Mouse (Mus musculus) MEL (cell line): ENCODE measurements around the gene Tmem165. TPM values are rescaled to one million over a fixed set of nuclear protein-coding genes. Genes with fewer than 3 reads are reported as not detected.
A peak's percentile ranks its signal among the peaks of the same experiment; 100 is the strongest.

Experiments used
- DNase-seq: peaks from one replicate; pipeline ENCODE4 v3.0.0; 2011; ENCODE audit warnings: low read depth, low spot score
- H3K27ac ChIP-seq: 2 replicates; pipeline ENCODE4 v1.5.1; 2012; ENCODE audit warnings: low read depth, mild to moderate bottlenecking, control low read depth, low read length, moderate library complexity; ENCODE audit not compliant: control insufficient read depth
- H3K27me3 ChIP-seq, 2 experiments: fragments of 150-350 bp in 1 of 2; sonication (generic) in 1 of 2; 2 replicates each; pipeline ENCODE4 v1.6.1; 2012; ENCODE audit warnings: low read length in 2 of 2, mild to moderate bottlenecking in 2 of 2, improper control_type of control experiment in 1 of 2, moderate library complexity in 1 of 2; ENCODE audit not compliant: insufficient read depth in 2 of 2, control insufficient read depth in 1 of 2
- H3K36me3 ChIP-seq, 2 experiments: 2 replicates each; pipeline ENCODE4 v1.6.1; 2012 to 2014; ENCODE audit warnings: low read length in 2 of 2, improper control_type of control experiment in 1 of 2, inconsistent platforms in 1 of 2, mild to moderate bottlenecking in 1 of 2; ENCODE audit not compliant: insufficient read depth in 2 of 2, control insufficient read depth in 1 of 2
- H3K4me1 ChIP-seq, 2 experiments: fragments of 150-350 bp in 1 of 2; sonication (generic) in 1 of 2; 2 replicates each; pipeline ENCODE4 v1.6.1; 2012; ENCODE audit warnings: low read length in 2 of 2, improper control_type of control experiment in 1 of 2, mild to moderate bottlenecking in 1 of 2; ENCODE audit not compliant: insufficient read depth in 2 of 2, control insufficient read depth in 1 of 2
- H3K4me3 ChIP-seq, 2 experiments: fragments of 150-350 bp in 1 of 2; sonication (generic) in 1 of 2; 2 replicates each; pipeline ENCODE4 v1.5.1; 2012; ENCODE audit warnings: low read depth in 2 of 2, low read length in 2 of 2, mild to moderate bottlenecking in 2 of 2, moderate library complexity in 2 of 2, control low read depth in 1 of 2, improper control_type of control experiment in 1 of 2; ENCODE audit not compliant: control insufficient read depth in 1 of 2, insufficient read depth in 1 of 2
- H3K79me2 ChIP-seq: 2 replicates; pipeline ENCODE4 v1.6.1; 2012; ENCODE audit warnings: mild to moderate bottlenecking, low read length, moderate library complexity; ENCODE audit not compliant: control insufficient read depth, poor library complexity, insufficient read depth
- H3K9ac ChIP-seq: 2 replicates; pipeline ENCODE4 v1.6.1; 2012; ENCODE audit warnings: low read depth, mild to moderate bottlenecking, control low read depth, low read length, moderate library complexity; ENCODE audit not compliant: control insufficient read depth, poor library complexity, severe bottlenecking
- H3K9me3 ChIP-seq: fragments of 150-350 bp; sonication (generic); replicated peaks from 2 replicates; pipeline ENCODE4 v1.6.1; 2012; ENCODE audit warnings: mild to moderate bottlenecking, low read length, improper control_type of control experiment, moderate library complexity; ENCODE audit not compliant: insufficient read depth
- BHLHE40 ChIP-seq: IDR thresholded peaks from 2 replicates; pipeline ENCODE4 v1.6.1; 2012; ENCODE audit warnings: low read depth, mild to moderate bottlenecking, inconsistent platforms, low read length, improper control_type of control experiment, borderline replicate concordance
- CHD2 ChIP-seq: IDR thresholded peaks from 2 replicates; pipeline ENCODE4 v1.6.1; 2011; ENCODE audit warnings: low read length, improper control_type of control experiment
- CTCF ChIP-seq, 3 experiments: IDR thresholded peaks in 2 of 3; conservative IDR thresholded peaks in 1 of 3; 2 replicates each; pipeline ENCODE4 v1.5.1; 2011 to 2012; ENCODE audit warnings: low read length in 3 of 3, low read depth in 2 of 3, mild to moderate bottlenecking in 2 of 3, improper control_type of control experiment in 1 of 3, inconsistent platforms in 1 of 3, mixed read lengths in 1 of 3, moderate library complexity in 1 of 3; ENCODE audit not compliant: control insufficient read depth in 1 of 3, insufficient read depth in 1 of 3, poor library complexity in 1 of 3, severe bottlenecking in 1 of 3
- EP300 ChIP-seq, 2 experiments: IDR thresholded peaks; 2 replicates each; pipeline ENCODE4 v1.6.1; 2011; ENCODE audit warnings: improper control_type of control experiment in 2 of 2, low read length in 2 of 2, low read depth in 1 of 2, mild to moderate bottlenecking in 1 of 2
- GATA1 ChIP-seq: IDR thresholded peaks from 2 replicates; pipeline ENCODE4 v1.6.1; 2011; ENCODE audit warnings: low read depth, low read length, improper control_type of control experiment
- MAFK ChIP-seq: IDR thresholded peaks from 2 replicates; pipeline ENCODE4 v1.6.1; 2011; ENCODE audit warnings: low read depth, mild to moderate bottlenecking, low read length, improper control_type of control experiment, borderline replicate concordance
- MAX ChIP-seq: IDR thresholded peaks from 2 replicates; pipeline ENCODE4 v1.6.1; 2011; ENCODE audit warnings: low read length, improper control_type of control experiment
- MEF2A ChIP-seq: IDR thresholded peaks from 2 replicates; pipeline ENCODE4 v1.6.1; 2014; ENCODE audit warnings: low read depth, mild to moderate bottlenecking, inconsistent platforms, low read length, improper control_type of control experiment; ENCODE audit not compliant: poor library complexity, insufficient replicate concordance, severe bottlenecking; ENCODE audit errors: extremely low read depth
- MYB ChIP-seq: IDR thresholded peaks from 2 replicates; pipeline ENCODE4 v1.6.1; 2011; ENCODE audit warnings: mild to moderate bottlenecking, low read depth, low read length, improper control_type of control experiment
- MYC ChIP-seq: IDR thresholded peaks from 2 replicates; pipeline ENCODE4 v1.6.1; 2011; ENCODE audit warnings: low read depth, mild to moderate bottlenecking, low read length, improper control_type of control experiment, moderate library complexity
- NRF1 ChIP-seq: IDR thresholded peaks from 2 replicates; pipeline ENCODE4 v1.6.1; 2014; ENCODE audit warnings: low read depth, mild to moderate bottlenecking, inconsistent platforms, low read length, improper control_type of control experiment, moderate library complexity; ENCODE audit not compliant: poor library complexity, insufficient read depth, severe bottlenecking
- POLR2AphosphoS2 ChIP-seq: IDR thresholded peaks from 2 replicates; pipeline ENCODE4 v1.6.1; 2011; ENCODE audit warnings: low read length, improper control_type of control experiment
- POLR2AphosphoS5 ChIP-seq: IDR thresholded peaks from 2 replicates; pipeline ENCODE4 v1.6.1; 2012; ENCODE audit warnings: low read depth, borderline replicate concordance, mild to moderate bottlenecking, inconsistent platforms, low read length, moderate library complexity, mixed read lengths
- RCOR1 ChIP-seq: IDR thresholded peaks from 2 replicates; pipeline ENCODE4 v1.6.1; 2012; ENCODE audit warnings: low read depth, mild to moderate bottlenecking, inconsistent platforms, low read length, improper control_type of control experiment
- SIN3A ChIP-seq: IDR thresholded peaks from 2 replicates; pipeline ENCODE4 v1.6.1; 2012; ENCODE audit warnings: low read length, improper control_type of control experiment, inconsistent platforms
- TCF12 ChIP-seq: IDR thresholded peaks from 2 replicates; pipeline ENCODE4 v1.6.1; 2014; ENCODE audit warnings: low read depth, mild to moderate bottlenecking, inconsistent platforms, low read length, improper control_type of control experiment, moderate library complexity
- USF1 ChIP-seq: IDR thresholded peaks from 2 replicates; pipeline ENCODE4 v1.6.1; 2014; ENCODE audit warnings: low read depth, mild to moderate bottlenecking, inconsistent platforms, low read length, improper control_type of control experiment, moderate library complexity
- ZNF384 ChIP-seq: IDR thresholded peaks from 2 replicates; pipeline ENCODE4 v1.6.1; 2012; ENCODE audit warnings: low read depth, mild to moderate bottlenecking, inconsistent platforms, low read length, improper control_type of control experiment
- polyA plus RNA-seq, 2 experiments: library from polyadenylated mRNA; stranded (reverse) in 1 of 2; unstranded in 1 of 2; fragments of >175 nt in 1 of 2; fragments of >200 nt in 1 of 2; gene quantifications; 2 replicates each; pipeline versions ENCODE4 v1.2.1 to v1.2.4; 2012; ENCODE audit warnings: low replicate concordance in 2 of 2, low read depth in 1 of 2; ENCODE audit not compliant: insufficient read length in 2 of 2, insufficient read depth in 1 of 2, missing spikeins in 1 of 2
- total RNA-seq: library from RNA; depleted of rRNA; stranded (reverse); fragments of 300-350 nt; gene quantifications from 2 replicates; pipeline ENCODE4 v1.2.3, GENCODE M21; 2012

Gene Tmem165
- total and polyA plus RNA-seq, 3 experiments: 66.5 to 154 (median 73.0) TPM

DNA sequence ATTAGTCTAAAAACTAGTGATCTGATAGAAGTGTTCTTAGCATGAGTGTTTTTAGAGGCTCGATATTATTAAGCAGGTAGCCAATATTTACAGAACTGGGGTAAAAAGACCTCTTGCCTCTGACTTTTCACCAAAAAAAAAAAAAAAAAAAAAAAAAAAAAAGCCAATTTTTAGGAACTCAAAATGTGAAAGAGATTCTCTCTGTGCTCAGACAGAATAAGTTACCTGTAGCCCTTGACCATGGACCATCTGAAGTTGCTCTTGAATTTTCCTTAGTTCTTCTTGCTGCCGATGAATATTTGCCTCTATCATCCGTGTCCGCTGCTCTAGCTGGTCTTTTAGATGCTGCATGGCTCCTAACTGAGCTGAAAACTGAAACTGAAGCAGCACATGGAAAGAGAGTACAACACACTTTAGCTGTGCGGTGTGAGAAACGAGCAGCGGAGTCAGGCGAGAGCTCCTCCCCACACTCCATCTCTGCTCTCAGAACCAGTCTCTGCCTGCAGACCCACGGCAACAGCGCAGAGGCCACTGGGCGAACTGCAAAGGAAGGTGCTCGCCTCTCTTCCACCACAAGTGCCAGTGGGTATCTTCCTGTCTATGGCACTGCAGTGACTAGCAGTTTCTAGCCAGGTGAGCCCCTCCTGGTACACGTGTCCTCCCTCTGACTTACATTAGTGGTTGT is 47.6 kb downstream of the Tmem165 start:
- DNase-seq: no peak
- H3K9me3 ChIP-seq: no peaks in the 10 kb centered on the region
- no peaks in the 10 kb centered on the region for H3K79me2 ChIP-seq
- TF ChIP-seq CHD2 (no peak), ZNF384 (peak; percentile 73)
- peaks cover 0 to 26% of the 10 kb centered on the region in 2 experiments; a peak in 2 of 4 replicates for H3K36me3 ChIP-seq
- H3K9ac ChIP-seq: no peak overlapping the region
- no peak overlapping the region for H3K27ac ChIP-seq
- 0 out of 4 replicates have a peak, but pooled peaks cover 0 to 3% of the 10 kb centered on the region in 2 experiments for H3K4me1 ChIP-seq
- H3K4me3 ChIP-seq: no peak overlapping the region
- H3K27me3 ChIP-seq: no peaks in the 10 kb centered on the region

DNA sequence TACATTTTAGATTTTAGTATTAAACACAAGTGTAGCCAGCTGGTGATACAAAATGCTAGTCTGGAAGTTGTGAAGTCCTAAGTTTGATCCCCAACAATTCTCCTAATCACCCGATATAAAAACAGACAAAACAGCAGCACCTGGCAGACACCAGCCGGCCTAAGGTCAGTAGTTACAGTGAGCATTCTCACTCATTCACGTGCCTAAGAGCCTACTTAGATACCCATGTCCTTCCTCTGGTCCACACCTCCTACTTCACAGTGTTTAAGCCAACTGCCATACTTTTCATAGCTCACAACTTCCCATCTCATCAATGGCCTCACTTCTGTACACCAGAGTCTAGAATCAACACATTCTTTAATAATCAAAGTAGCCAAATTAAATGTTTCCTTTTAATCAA is 59.6 kb downstream of the Tmem165 start:
- TF ChIP-seq NRF1: no peak
- no peak for TF ChIP-seq MAX
- no peak for TF ChIP-seq MYB
- TF ChIP-seq POLR2AphosphoS5: no peak
- TF ChIP-seq TCF12: no peak
- TF ChIP-seq USF1: no peak
- TF ChIP-seq RCOR1: no peak
- TF ChIP-seq BHLHE40: no peak
- TF ChIP-seq EP300 (IDR thresholded peaks at IDR 0.05; ENCODE audit: low read depth in 1 of 2, low read length in 2 of 2): no peak
- TF ChIP-seq SIN3A: no peak
- TF ChIP-seq POLR2AphosphoS2: no peak
- TF ChIP-seq MYC: no peak
- TF ChIP-seq MEF2A: no peak
- TF ChIP-seq GATA1: no peak
- TF ChIP-seq MAFK: no peak
- TF ChIP-seq CTCF (IDR thresholded peaks at IDR 0.05 in 2 of 3, conservative IDR thresholded peaks at IDR 0.05 in 1 of 3; ENCODE audit: control insufficient read depth in 1 of 3, insufficient read depth in 1 of 3, low read depth in 2 of 3, low read length in 3 of 3, poor library complexity in 1 of 3, severe bottlenecking in 1 of 3): no peak
- no peak for DNase-seq
- H3K4me1 ChIP-seq: no peaks in the 10 kb centered on the region
- H3K9ac ChIP-seq: no peak overlapping the region
- H3K27me3 ChIP-seq: no peaks in the 10 kb centered on the region
- H3K36me3 ChIP-seq: peaks cover 0 to 13% of the 10 kb centered on the region in 2 experiments; a peak in 2 of 4 replicates
- no peak overlapping the region for H3K27ac ChIP-seq
- H3K4me3 ChIP-seq: no peak overlapping the region
- H3K9me3 ChIP-seq: no peaks in the 10 kb centered on the region
- no peaks in the 10 kb centered on the region for H3K79me2 ChIP-seq
